Mouse (Mus musculus): ENCODE measurements around the gene Fbxo28. TPM values are rescaled to one million over a fixed set of nuclear protein-coding genes. Genes with fewer than 3 reads are reported as not detected.

Fbxo28 gene
- polyA plus RNA-seq (2015; fragmentation: Nextera tagmentation; extraction: Ambion mirVana) = 10.8 and 10.9 TPM in 2 replicates

DNA sequence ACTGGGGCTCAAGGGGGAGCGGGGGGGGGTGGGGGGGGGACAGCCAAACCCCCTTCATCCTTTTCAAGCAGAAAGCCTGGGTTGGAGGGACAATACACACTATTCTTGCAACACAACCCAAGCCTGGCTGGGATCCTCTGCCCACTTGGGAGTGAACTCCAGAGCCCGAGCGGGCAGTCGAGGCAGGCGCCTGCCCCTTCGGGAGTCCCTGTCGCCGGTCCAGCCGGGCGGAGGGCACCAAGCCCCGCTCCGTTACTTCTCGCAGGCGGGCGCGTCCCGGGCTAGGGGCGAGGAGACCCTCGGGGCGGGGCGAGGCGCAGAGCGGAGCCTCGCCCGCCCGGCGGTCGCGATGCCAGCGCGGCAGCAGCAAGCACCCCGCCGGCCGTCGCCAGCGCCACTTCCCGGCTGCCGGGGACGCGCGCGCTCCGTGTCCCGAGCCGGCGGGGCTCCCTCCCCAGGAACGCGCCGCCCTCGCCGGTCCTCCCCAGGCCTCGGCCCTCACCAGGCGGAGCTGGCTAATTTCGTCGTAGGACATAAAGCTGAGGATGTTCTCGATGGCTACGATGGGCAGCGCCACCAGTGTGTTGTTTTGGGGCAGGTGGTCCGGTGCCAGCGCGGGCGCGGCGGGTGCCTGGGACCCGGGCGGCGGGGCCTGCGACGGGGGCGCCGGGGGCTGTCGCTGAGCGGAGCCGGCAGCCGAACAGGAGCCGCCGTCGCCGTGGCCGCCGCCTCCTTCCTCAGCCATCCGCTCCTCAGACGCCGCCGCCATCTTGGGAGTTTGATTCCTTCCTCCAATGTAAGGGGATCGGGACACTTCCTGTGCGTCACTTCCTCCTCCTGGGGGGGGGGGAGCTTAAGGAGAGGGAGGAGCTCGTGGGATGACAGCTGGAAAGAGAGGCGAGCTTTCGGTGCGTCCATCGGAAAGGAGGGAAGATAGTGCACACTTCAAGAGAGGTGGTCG is at the start of gene Fbxo28:
TSS of gene Fbxo28 (minus strand) at position 809 of the 961 bp plus-strand sequence.
- WGBS = under 1% methylated on average over 93 of the region's 93 CpGs
- Histone ChIP-seq H3K4me3 (peak within 1 kb of the TSS; percentile 85), H3K27ac (peak within 1 kb of the TSS; percentile 82), H3K27me3 (no peaks in the 10 kb centered on the region), H3K4me2 (peak within 1 kb of the TSS; percentile 92), H3K9ac (peak within 1 kb of the TSS; percentile 90), H3K4me1 (replicated peaks) (peaks cover 25% of the 10 kb centered on the region), H3K36me3 (0 out of 2 replicates have a peak, but pooled peaks cover 3% of the 10 kb centered on the region), H3K9me3 (replicated peaks) (no peaks in the 10 kb centered on the region)
- ATAC-seq (replicated peaks; ENCODE audit: insufficient number of reproducible peaks, insufficient read depth, low FRiP score, low read depth) = peak; percentile 95

DNA sequence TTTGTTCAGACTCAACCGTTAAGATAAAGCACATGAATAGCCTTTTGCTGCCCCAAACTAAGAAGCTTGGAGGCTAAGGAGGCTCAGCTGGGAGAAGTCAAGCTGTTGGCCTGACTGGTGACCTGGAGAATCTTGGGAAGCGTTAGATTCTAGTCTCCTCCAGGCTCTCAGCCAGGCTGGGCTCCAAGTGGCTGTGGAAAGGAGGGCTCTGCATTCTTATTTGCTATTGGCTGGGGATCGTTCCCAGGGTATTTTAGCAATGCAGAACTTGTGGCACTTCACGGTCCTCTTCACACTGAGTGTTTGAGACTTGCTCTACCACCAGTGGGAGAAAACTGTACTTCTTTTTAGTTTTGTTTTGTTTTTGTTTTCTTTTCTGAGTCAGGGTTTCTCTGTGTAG is 47.3 kb upstream of the Fbxo28 start:
- 24% methylated on average over 4 of the region's 4 CpGs for WGBS
- Histone ChIP-seq H3K4me1 (replicated peaks) (peaks cover 9% of the 10 kb centered on the region; the same call in 1 of the 2 replicates), H3K4me3 (no peak overlapping the region), H3K4me2 (0 out of 2 replicates have a peak overlapping the region, but pooled peaks have one; percentile 6), H3K9ac (no peak overlapping the region), H3K27me3 (no peaks in the 10 kb centered on the region), H3K9me3 (replicated peaks) (no peaks in the 10 kb centered on the region), H3K36me3 (no peaks in the 10 kb centered on the region), H3K27ac (peak overlapping the region; percentile 7)
- peak; percentile 31; the same call in 1 of the 2 replicates for ATAC-seq (replicated peaks; ENCODE audit: insufficient number of reproducible peaks, insufficient read depth, low FRiP score, low read depth)

- no peak overlapping the region for H3K4me3 ChIP-seq
- no peaks in the 10 kb centered on the region for H3K9me3 ChIP-seq (replicated peaks)
- no peaks in the 10 kb centered on the region for H3K27me3 ChIP-seq
- no peak for ATAC-seq (replicated peaks; ENCODE audit: insufficient number of reproducible peaks, insufficient read depth, low FRiP score, low read depth)
- H3K9ac ChIP-seq = no peak overlapping the region
- no peak overlapping the region for H3K27ac ChIP-seq
- no peaks in the 10 kb centered on the region for H3K36me3 ChIP-seq
- H3K4me1 ChIP-seq (replicated peaks) = peaks cover 9% of the 10 kb centered on the region; the same call in 1 of the 2 replicates
- WGBS = 86% methylated on average over 8 of the region's 8 CpGs
- no peak overlapping the region for H3K4me2 ChIP-seq
Observed at GRCm38 (mm10) chr1:182386449-182386848, 45.0 kb upstream of the Fbxo28 start.

GRCm38 (mm10) chr1:182383096-182383495 is 41.7 kb upstream of the Fbxo28 start:
- Histone ChIP-seq H3K27me3 (no peaks in the 10 kb centered on the region), H3K36me3 (no peaks in the 10 kb centered on the region), H3K4me2 (no peak overlapping the region), H3K4me1 (replicated peaks) (no peaks in the 10 kb centered on the region), H3K9ac (no peak overlapping the region), H3K27ac (no peak overlapping the region), H3K4me3 (no peak overlapping the region), H3K9me3 (replicated peaks) (no peaks in the 10 kb centered on the region)
- 72% methylated on average over 9 of the region's 9 CpGs for WGBS
- no peak for ATAC-seq (replicated peaks; ENCODE audit: insufficient number of reproducible peaks, insufficient read depth, low FRiP score, low read depth)

DNA sequence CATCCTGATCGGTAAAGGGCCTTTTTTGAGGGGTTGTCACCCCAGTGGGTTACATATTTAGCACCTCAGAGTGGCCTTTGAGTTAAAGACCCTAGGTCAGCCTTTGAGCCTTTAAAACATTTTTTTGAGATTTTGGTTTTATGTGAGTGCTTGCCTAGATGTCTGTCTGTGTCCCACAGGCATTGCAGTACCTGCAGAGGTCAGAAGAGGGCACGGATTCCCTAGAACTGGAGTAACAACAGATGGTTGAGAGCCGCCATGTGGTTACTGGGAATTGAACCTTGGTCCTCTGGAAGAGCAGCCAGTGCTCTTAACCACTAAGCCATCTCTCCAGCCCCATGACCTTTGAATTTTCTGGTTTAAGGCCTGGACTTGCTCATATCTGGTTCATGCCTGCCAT is 39.9 kb upstream of the Fbxo28 start:
- Histone ChIP-seq H3K4me1 (replicated peaks) (no peaks in the 10 kb centered on the region), H3K27ac (no peak overlapping the region), H3K36me3 (no peaks in the 10 kb centered on the region), H3K9ac (no peak overlapping the region), H3K4me2 (no peak overlapping the region), H3K9me3 (replicated peaks) (no peaks in the 10 kb centered on the region), H3K27me3 (no peaks in the 10 kb centered on the region), H3K4me3 (no peak overlapping the region)
- ATAC-seq (replicated peaks; ENCODE audit: insufficient number of reproducible peaks, insufficient read depth, low FRiP score, low read depth) = no peak
- WGBS = 73% methylated on average over 3 of the region's 3 CpGs

- WGBS = 71% methylated on average over 7 of the region's 7 CpGs
- H3K27ac ChIP-seq = no peak overlapping the region
- no peaks in the 10 kb centered on the region for H3K4me1 ChIP-seq (replicated peaks)
- no peaks in the 10 kb centered on the region for H3K27me3 ChIP-seq
- no peaks in the 10 kb centered on the region for H3K36me3 ChIP-seq
- no peak overlapping the region for H3K9ac ChIP-seq
- no peak for ATAC-seq (replicated peaks; ENCODE audit: insufficient number of reproducible peaks, insufficient read depth, low FRiP score, low read depth)
- no peaks in the 10 kb centered on the region for H3K9me3 ChIP-seq (replicated peaks)
- H3K4me2 ChIP-seq = no peak overlapping the region
- H3K4me3 ChIP-seq = no peak overlapping the region
Observed at GRCm38 (mm10) chr1:182380683-182381082, 39.3 kb upstream of the Fbxo28 start.

DNA sequence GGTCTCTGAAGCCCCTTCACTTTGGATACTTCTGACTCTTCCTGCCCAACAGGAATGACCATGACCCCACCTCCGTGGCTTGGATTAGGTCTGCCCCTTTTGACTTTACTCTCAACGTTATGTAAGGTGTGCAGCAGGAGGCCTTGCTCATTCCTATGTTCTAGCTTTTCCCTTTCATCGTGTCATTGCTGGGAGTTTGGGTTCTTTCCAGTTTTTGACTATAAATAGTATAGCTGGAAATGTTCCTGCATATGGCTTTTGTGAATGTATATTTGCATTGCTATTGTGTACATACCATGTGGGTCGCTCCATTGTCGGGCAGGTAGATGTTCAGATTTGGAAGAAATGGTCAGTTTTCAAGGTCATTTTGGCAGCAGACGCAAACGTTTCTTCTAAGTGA is 37.4 kb upstream of the Fbxo28 start:
- Histone ChIP-seq H3K9me3 (replicated peaks) (no peaks in the 10 kb centered on the region), H3K4me1 (replicated peaks) (no peaks in the 10 kb centered on the region), H3K36me3 (no peaks in the 10 kb centered on the region), H3K27ac (no peak overlapping the region), H3K4me2 (no peak overlapping the region), H3K27me3 (no peaks in the 10 kb centered on the region), H3K9ac (no peak overlapping the region), H3K4me3 (no peak overlapping the region)
- 73% methylated on average over 7 of the region's 7 CpGs for WGBS
- no peak for ATAC-seq (replicated peaks; ENCODE audit: insufficient number of reproducible peaks, insufficient read depth, low FRiP score, low read depth)

DNA sequence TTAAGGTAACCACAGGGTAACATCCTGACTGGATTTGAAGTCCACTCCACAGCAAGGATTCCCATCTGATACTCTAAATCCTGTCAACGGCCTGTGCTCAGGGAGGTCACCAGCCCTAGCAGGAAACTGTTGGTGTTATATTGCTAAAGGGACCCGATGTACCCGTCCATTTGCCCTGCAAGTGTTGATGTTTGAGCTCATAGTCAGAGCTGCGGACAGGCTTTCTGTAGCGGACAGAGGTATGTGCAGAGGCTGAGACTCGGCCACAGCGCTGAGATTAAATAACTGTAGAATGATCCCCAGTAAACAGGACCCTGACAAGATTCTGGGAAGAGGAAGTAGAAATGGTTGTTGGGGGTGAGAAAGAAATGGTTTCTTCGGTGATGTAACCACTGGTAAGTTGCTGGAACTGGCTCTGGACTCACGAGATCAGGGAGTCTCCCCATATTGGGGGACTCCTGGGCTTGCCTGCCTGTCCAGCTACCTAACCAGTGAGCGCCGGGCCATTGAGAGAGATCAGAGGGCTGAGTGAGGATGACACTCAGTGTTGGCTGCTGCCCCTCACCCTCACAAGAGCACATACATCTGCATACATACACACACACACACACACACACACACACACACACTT is 36.9 kb upstream of the Fbxo28 start:
- no peaks in the 10 kb centered on the region for H3K27me3 ChIP-seq
- WGBS = 54% methylated on average over 11 of the region's 11 CpGs
- no peaks in the 10 kb centered on the region for H3K9me3 ChIP-seq (replicated peaks)
- no peak overlapping the region for H3K9ac ChIP-seq
- no peaks in the 10 kb centered on the region for H3K36me3 ChIP-seq
- H3K4me1 ChIP-seq (replicated peaks) = no peaks in the 10 kb centered on the region
- H3K27ac ChIP-seq = no peak overlapping the region
- no peak overlapping the region for H3K4me3 ChIP-seq
- H3K4me2 ChIP-seq = no peak overlapping the region
- ATAC-seq (replicated peaks; ENCODE audit: insufficient number of reproducible peaks, insufficient read depth, low FRiP score, low read depth) = no peak

GRCm38 (mm10) chr1:182377519-182377918 is 36.1 kb upstream of the Fbxo28 start:
- WGBS = 84% methylated on average over 6 of the region's 6 CpGs
- no peak overlapping the region for H3K9ac ChIP-seq
- no peaks in the 10 kb centered on the region for H3K9me3 ChIP-seq (replicated peaks)
- no peak overlapping the region for H3K4me2 ChIP-seq
- no peaks in the 10 kb centered on the region for H3K4me1 ChIP-seq (replicated peaks)
- H3K27me3 ChIP-seq = no peaks in the 10 kb centered on the region
- no peak overlapping the region for H3K4me3 ChIP-seq
- no peaks in the 10 kb centered on the region for H3K36me3 ChIP-seq
- no peak overlapping the region for H3K27ac ChIP-seq
- no peak for ATAC-seq (replicated peaks; ENCODE audit: insufficient number of reproducible peaks, insufficient read depth, low FRiP score, low read depth)

DNA sequence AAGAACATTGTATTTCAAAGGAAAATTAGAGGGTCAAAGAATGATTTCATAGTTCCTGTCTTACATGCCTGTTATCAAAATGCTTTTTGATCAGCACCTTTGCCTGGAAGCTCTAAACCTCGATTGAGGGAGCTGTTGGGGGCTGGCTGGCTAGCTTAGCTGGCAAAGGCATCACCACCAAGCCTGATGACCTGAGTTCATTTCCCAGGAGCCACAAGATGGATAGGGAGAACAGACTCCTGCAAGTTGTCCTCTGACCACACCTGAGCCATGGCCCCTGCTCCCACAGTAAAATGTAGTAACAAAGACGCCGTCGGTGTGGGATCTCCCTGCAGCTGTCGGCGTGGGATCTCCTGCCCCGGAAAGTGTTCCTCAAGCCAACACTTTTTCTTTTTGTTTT is 35.4 kb upstream of the Fbxo28 start:
- Histone ChIP-seq H3K9ac (no peak overlapping the region), H3K36me3 (no peaks in the 10 kb centered on the region), H3K4me2 (no peak overlapping the region), H3K4me3 (no peak overlapping the region), H3K27me3 (no peaks in the 10 kb centered on the region), H3K9me3 (replicated peaks) (no peaks in the 10 kb centered on the region), H3K27ac (no peak overlapping the region), H3K4me1 (replicated peaks) (no peaks in the 10 kb centered on the region)
- no peak for ATAC-seq (replicated peaks; ENCODE audit: insufficient number of reproducible peaks, insufficient read depth, low FRiP score, low read depth)
- 93% methylated on average over 7 of the region's 7 CpGs for WGBS

DNA sequence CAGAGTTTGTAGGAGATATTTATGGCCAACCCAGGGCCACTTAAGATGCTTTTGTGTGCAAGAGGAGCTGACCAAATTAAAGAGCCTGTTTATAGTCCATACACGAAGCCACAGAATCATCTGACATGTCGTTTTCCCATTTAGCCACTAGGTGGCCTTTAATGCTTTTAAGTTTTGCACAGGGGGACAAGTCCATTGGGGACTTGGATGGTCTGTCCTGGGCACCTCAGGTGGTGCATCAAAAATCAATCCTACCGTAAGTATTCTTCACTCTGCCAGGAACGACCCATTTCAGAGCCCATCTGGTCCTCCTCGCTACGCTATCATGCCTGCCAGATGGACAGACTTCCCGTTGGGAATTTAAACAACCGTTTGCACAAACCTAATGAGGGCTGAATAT is 34.8 kb upstream of the Fbxo28 start:
- no peak overlapping the region for H3K4me3 ChIP-seq

More for the DNA sequence above, 34.8 kb upstream of the Fbxo28 start:
- Histone ChIP-seq H3K4me2 (no peak overlapping the region), H3K4me1 (replicated peaks) (no peaks in the 10 kb centered on the region), H3K27me3 (no peaks in the 10 kb centered on the region), H3K27ac (no peak overlapping the region), H3K9me3 (replicated peaks) (no peaks in the 10 kb centered on the region), H3K9ac (no peak overlapping the region), H3K36me3 (no peaks in the 10 kb centered on the region)
- WGBS = 34% methylated on average over 8 of the region's 8 CpGs
- ATAC-seq (replicated peaks; ENCODE audit: insufficient number of reproducible peaks, insufficient read depth, low FRiP score, low read depth) = no peak
